Mouse (Mus musculus) kidney, adult 2 months (tissue): ENCODE measurements around the gene Traf7. TPM values are rescaled to one million over a fixed set of nuclear protein-coding genes. Genes with fewer than 3 reads are reported as not detected.

Experiments used
- DNase-seq: peaks from one replicate; pipeline ENCODE4 v3.0.0; 2021
- H3K27ac ChIP-seq: fragments of 200-500 bp; 2 replicates; pipeline ENCODE4 v1.5.1; 2012; ENCODE audit warnings: low read depth, low read length, control low read depth, inconsistent platforms; ENCODE audit not compliant: insufficient read depth
- H3K27me3 ChIP-seq: fragments of 200-500 bp; replicated peaks from 2 replicates; pipeline ENCODE4 v1.6.1; 2012; ENCODE audit warnings: mild to moderate bottlenecking, moderate library complexity, low read length, inconsistent platforms; ENCODE audit not compliant: control insufficient read depth, insufficient read depth
- H3K36me3 ChIP-seq: fragments of 200-500 bp; 2 replicates; pipeline ENCODE4 v1.6.1; 2012; ENCODE audit warnings: mild to moderate bottlenecking, moderate library complexity, low read length, inconsistent platforms; ENCODE audit not compliant: control insufficient read depth, insufficient read depth
- H3K4me1 ChIP-seq: fragments of 200-500 bp; 2 replicates; pipeline ENCODE4 v1.6.1; 2011; ENCODE audit warnings: low read length; ENCODE audit not compliant: control insufficient read depth, insufficient read depth
- H3K4me3 ChIP-seq: fragments of 200-500 bp; 2 replicates; pipeline ENCODE4 v1.5.1; 2011; ENCODE audit warnings: mild to moderate bottlenecking, low read depth, low read length, control low read depth; ENCODE audit not compliant: insufficient read depth
- CTCF ChIP-seq: fragments of 200-500 bp; conservative IDR thresholded peaks from 2 replicates; pipeline ENCODE4 v1.5.1; 2011; ENCODE audit warnings: low read depth, mild to moderate bottlenecking, control low read depth, low read length, moderate library complexity, mixed read lengths; ENCODE audit not compliant: insufficient read depth, insufficient read length
- POLR2A ChIP-seq: fragments of 200-500 bp; IDR thresholded peaks from one replicate; pipeline ENCODE4 v1.6.1; 2011; ENCODE audit warnings: low read depth, low read length, control low read depth
- WGBS: fragments of 180-500 bp; shearing (Covaris S2); methylation state at CpG from one replicate; pipeline ENCODE4 v1.1.7; 2018; 5-methylcytosine and 5-hydroxymethylcytosine counted together
- polyA plus RNA-seq: library from polyadenylated mRNA; depleted of rRNA; stranded (reverse); fragments of >200 nt; gene quantifications from 2 replicates; pipeline ENCODE4 v1.2.3, GENCODE M21; 2012

Traf7 gene
- polyA plus RNA-seq, 1 experiment: 108 TPM

GRCm38 (mm10) chr17:24551050-24551444, 23.3 kb upstream of the Traf7 start:
- no peak for DNase-seq
- 60% methylated on average over 3 of the region's 3 CpGs for WGBS
- Histone ChIP-seq H3K27ac (peak overlapping the region; percentile 0; the same call in 1 of the 2 replicates), H3K27me3 (no peaks in the 10 kb centered on the region), H3K36me3 (no peaks in the 10 kb centered on the region), H3K4me3 (peak overlapping the region; percentile 77), H3K4me1 (peaks cover 7% of the 10 kb centered on the region; the same call in 1 of the 2 replicates)
- TF ChIP-seq CTCF: no peak
- no peak for TF ChIP-seq POLR2A

DNA sequence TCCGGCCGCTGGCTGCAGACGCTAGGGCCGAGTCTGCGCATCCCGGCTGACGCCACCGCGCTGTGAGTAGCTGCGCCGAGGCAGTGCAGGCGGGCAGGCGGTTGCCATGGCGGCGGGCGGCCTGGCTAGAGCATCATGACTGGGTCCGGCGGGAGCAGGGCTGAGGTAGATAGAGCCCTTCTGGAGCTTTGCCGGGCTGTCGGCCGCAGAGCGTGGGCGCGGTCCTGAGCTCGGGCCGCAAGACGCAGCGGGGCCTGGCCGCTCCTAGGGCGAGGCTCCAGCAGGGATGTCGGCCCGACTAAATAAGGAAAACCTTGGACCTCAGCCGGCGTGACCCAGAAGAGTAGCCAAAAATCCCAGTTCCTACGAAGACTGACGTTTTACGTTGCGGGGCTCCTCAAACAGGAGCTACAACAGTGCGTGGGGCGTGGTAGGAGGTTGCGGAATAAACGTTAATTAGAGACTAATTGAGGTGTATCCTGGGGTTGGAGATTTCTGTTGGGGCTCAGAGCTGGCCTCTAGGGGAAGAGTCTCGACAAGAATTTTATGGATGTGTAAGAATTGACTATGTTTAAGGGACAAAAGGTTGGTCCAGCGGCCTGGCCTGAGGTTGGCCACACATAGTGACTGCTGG, 22.8 kb upstream of the Traf7 start:
- peak overlapping the region; percentile 77 for H3K4me3 ChIP-seq
- H3K36me3 ChIP-seq: no peaks in the 10 kb centered on the region
- DNase-seq: peak; percentile 77
- H3K4me1 ChIP-seq: peaks cover 7% of the 10 kb centered on the region; the same call in 1 of the 2 replicates
- TF ChIP-seq CTCF (no peak), POLR2A (no peak)
- no peaks in the 10 kb centered on the region for H3K27me3 ChIP-seq
- H3K27ac ChIP-seq: peak overlapping the region; percentile 63
- WGBS: 2% methylated on average over 44 of the region's 44 CpGs

DNA sequence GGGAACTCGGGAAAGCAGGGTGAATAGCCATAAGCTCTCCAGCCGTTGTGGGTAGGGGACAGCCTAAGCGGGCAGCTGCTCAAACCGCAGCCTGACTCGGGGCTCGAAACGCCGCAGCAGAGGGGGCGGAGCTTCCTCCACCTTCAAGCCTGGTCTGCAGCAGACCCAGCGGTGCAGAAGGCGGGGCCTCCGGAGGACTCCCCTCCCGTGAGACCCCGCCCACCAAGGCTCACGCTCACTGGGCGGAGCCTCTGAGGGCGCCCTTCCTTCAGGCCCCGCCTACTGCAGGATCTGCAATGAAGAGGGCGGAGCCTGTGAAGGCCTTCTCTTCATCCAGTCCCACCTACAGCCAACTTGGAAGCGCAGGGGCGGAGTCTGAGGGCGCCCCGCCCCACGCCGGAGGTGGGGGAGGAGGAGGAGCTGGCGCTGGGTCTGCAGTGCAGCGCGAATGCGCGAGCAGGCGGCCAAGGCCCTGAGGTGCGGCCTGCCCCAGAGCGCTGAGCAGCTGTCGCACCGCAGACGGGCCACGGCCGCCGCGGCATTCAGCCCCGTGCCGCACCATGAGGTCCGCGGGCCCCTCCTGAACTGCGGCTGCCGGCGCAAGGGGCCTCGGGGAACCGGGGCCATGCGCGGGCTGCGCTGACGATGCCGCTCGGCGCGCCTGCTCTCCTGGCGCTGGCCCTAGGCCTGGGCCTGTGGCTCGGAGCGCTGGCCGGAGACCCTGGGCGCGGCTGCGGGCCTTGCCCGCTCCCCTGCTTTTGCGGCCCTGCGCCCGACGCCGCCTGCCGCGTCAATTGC, 22.1 kb upstream of the Traf7 start, which contains the start of gene Pkd1:
TSS of gene Pkd1 (plus strand) at position 217 of the 798 bp plus-strand sequence.
- TF ChIP-seq POLR2A (peak; percentile 90), CTCF (no peak)
- H3K27ac ChIP-seq: peak within 1 kb of the TSS; percentile 84
- DNase-seq: peak; percentile 100
- H3K36me3 ChIP-seq: no peaks in the 10 kb centered on the region
- peaks cover 7% of the 10 kb centered on the region; the same call in 1 of the 2 replicates for H3K4me1 ChIP-seq
- no peaks in the 10 kb centered on the region for H3K27me3 ChIP-seq
- under 1% methylated on average over 70 of the region's 72 CpGs for WGBS
- peak within 1 kb of the TSS; percentile 77 for H3K4me3 ChIP-seq

GRCm38 (mm10) chr17:24548921-24549617, 21.3 kb upstream of the Traf7 start:
- WGBS: 3% methylated on average over 23 of the region's 23 CpGs
- Histone ChIP-seq H3K4me1 (peaks cover 7% of the 10 kb centered on the region; the same call in 1 of the 2 replicates), H3K27ac (peak overlapping the region; percentile 84), H3K36me3 (no peaks in the 10 kb centered on the region), H3K27me3 (no peaks in the 10 kb centered on the region), H3K4me3 (peak overlapping the region; percentile 60)
- DNase-seq: peak; percentile 87
- TF ChIP-seq POLR2A (no peak), CTCF (no peak)

DNA sequence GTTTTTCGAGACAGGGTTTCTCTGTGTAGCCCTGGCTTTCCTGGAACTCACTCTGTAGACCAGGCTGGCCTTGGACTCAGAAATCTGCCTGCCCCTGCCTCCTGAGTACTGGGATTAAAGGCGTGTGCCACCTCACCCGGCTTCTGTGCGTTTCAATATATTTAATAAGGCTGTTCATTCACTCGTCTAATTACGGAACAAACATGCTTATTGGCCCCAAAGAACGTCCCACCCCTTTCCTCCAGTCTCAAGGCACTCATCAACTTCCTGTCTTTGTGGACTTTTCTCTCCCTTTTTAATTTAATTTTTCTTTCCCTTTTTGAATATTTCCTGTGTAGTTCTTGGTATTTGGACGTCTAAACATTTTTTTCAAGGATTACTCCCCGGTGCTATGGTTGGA, 20.7 kb upstream of the Traf7 start:
- Histone ChIP-seq H3K4me1 (peaks cover 7% of the 10 kb centered on the region; the same call in 1 of the 2 replicates), H3K27me3 (no peaks in the 10 kb centered on the region), H3K4me3 (peak overlapping the region; percentile 60; the same call in 1 of the 2 replicates), H3K27ac (peak overlapping the region; percentile 84), H3K36me3 (no peaks in the 10 kb centered on the region)
- 13% methylated on average over 9 of the region's 9 CpGs for WGBS
- TF ChIP-seq CTCF (no peak), POLR2A (no peak)
- DNase-seq: peak; percentile 68

- Histone ChIP-seq H3K27me3 (no peaks in the 10 kb centered on the region), H3K36me3 (no peaks in the 10 kb centered on the region), H3K4me3 (no peak overlapping the region), H3K4me1 (peaks cover 4% of the 10 kb centered on the region; the same call in 1 of the 2 replicates), H3K27ac (no peak overlapping the region)
- 61% methylated on average over 3 of the region's 3 CpGs for WGBS
- TF ChIP-seq POLR2A (no peak), CTCF (no peak)
- DNase-seq: peak; percentile 37
These were observed 18.5 kb upstream of the Traf7 start for GRCm38 (mm10) chr17:24546234-24546633.

DNA sequence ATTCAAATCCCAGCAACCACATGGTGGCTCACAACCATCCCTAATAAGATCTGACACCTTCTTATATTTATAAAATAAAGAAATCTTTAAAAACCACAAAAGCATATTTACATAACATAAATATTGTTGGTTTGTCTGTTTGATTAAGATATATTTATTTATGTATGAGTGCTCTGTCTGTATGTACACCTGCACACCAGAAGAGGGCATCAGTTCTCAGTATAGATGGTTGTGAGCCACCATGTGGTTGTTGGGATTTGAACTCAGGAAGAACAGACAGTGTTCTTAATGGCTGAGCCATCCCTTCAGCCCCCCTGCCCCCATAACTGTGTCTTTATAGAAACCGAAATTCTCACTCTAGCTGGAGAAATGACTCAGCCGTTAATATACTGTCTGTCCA, 17.5 kb upstream of the Traf7 start:
- no peaks in the 10 kb centered on the region for H3K27me3 ChIP-seq
- H3K4me1 ChIP-seq: no peaks in the 10 kb centered on the region
- no peaks in the 10 kb centered on the region for H3K36me3 ChIP-seq
- no peak overlapping the region for H3K4me3 ChIP-seq
- WGBS: 89% methylated on average over 2 of the region's 2 CpGs
- no peak for TF ChIP-seq POLR2A
- no peak for TF ChIP-seq CTCF
- DNase-seq: no peak
- H3K27ac ChIP-seq: no peak overlapping the region
